Mouse (Mus musculus) neural tube, embryonic 13.5 days (tissue): ENCODE measurements around the gene Ctnna2. TPM values are rescaled to one million over a fixed set of nuclear protein-coding genes. Genes with fewer than 3 reads are reported as not detected.

Experiments used
- ATAC-seq: fragments of 200-750 bp; cut with Nextera tagmentation; 2 replicates; pipeline ENCODE4 v1.8.0; 2017; ENCODE audit warnings: low read depth, mild to moderate bottlenecking, moderate TSS enrichment, moderate library complexity
- H3K27ac ChIP-seq: fragments of 300-500 bp; sonication (generic); replicated peaks from 2 replicates; pipeline ENCODE4 v1.5.1; 2015; ENCODE audit warnings: moderate library complexity, mild to moderate bottlenecking, inconsistent platforms
- H3K27me3 ChIP-seq: fragments of 300-500 bp; sonication (generic); 2 replicates; pipeline ENCODE4 v1.6.1; 2015; ENCODE audit warnings: mild to moderate bottlenecking, inconsistent platforms
- H3K36me3 ChIP-seq: fragments of 300-500 bp; sonication (generic); 2 replicates; pipeline ENCODE4 v1.6.1; 2015; ENCODE audit warnings: mild to moderate bottlenecking, inconsistent platforms
- H3K4me1 ChIP-seq: fragments of 300-500 bp; sonication (generic); replicated peaks from 2 replicates; pipeline ENCODE4 v1.6.1; 2015; ENCODE audit warnings: inconsistent platforms
- H3K4me2 ChIP-seq: fragments of 300-500 bp; sonication (generic); 2 replicates; pipeline ENCODE4 v1.6.1; 2015; ENCODE audit warnings: inconsistent platforms, mild to moderate bottlenecking, moderate library complexity
- H3K4me3 ChIP-seq: fragments of 300-500 bp; sonication (generic); 2 replicates; pipeline ENCODE4 v1.5.1; 2015; ENCODE audit warnings: mild to moderate bottlenecking, inconsistent platforms
- H3K9ac ChIP-seq: fragments of 300-500 bp; sonication (generic); 2 replicates; pipeline ENCODE4 v1.6.1; 2015; ENCODE audit warnings: moderate library complexity, mild to moderate bottlenecking, inconsistent platforms
- H3K9me3 ChIP-seq: fragments of 300-500 bp; sonication (generic); 2 replicates; pipeline ENCODE4 v1.6.1; 2016; ENCODE audit warnings: inconsistent platforms
- WGBS: fragments of 180-500 bp; shearing (Covaris S2); methylation state at CpG from one replicate; pipeline ENCODE4 v1.1.7; 2015; 5-methylcytosine and 5-hydroxymethylcytosine counted together
- polyA plus RNA-seq: library from polyadenylated mRNA; unstranded; fragments of >200 nt; fragmentation: Nextera tagmentation; extraction: Ambion mirVana; gene quantifications from 2 replicates; pipeline ENCODE4 v1.2.1, GENCODE M21; 2015

Gene Ctnna2
- polyA plus RNA-seq, 1 experiment from 2014 or later = 115 TPM

GRCm38 (mm10) chr6:77222849-77223638 lies 756.5 kb downstream of the Ctnna2 start:
- H3K9me3 ChIP-seq = no peaks in the 10 kb centered on the region
- H3K27ac ChIP-seq = no peak overlapping the region
- WGBS = 38% methylated on average over 16 of the region's 16 CpGs
- ATAC-seq = peak; percentile 93
- H3K36me3 ChIP-seq = no peaks in the 10 kb centered on the region
- peaks cover 10% of the 10 kb centered on the region for H3K4me1 ChIP-seq
- no peak overlapping the region for H3K9ac ChIP-seq
- no peak overlapping the region for H3K4me2 ChIP-seq
- H3K27me3 ChIP-seq = no peaks in the 10 kb centered on the region
- H3K4me3 ChIP-seq = no peak overlapping the region

- no peak overlapping the region for H3K4me3 ChIP-seq
- H3K9ac ChIP-seq = no peak overlapping the region
- H3K4me1 ChIP-seq = peaks cover 12% of the 10 kb centered on the region
- no peaks in the 10 kb centered on the region for H3K36me3 ChIP-seq
- no peak overlapping the region for H3K4me2 ChIP-seq
- no peaks in the 10 kb centered on the region for H3K9me3 ChIP-seq
- ATAC-seq = no peak
- H3K27me3 ChIP-seq = no peaks in the 10 kb centered on the region
- WGBS = 51% methylated on average over 4 of the region's 4 CpGs
- H3K27ac ChIP-seq = no peak overlapping the region
Observed at GRCm38 (mm10) chr6:77220776-77221175, 758.7 kb downstream of the Ctnna2 start.

- Histone ChIP-seq H3K36me3 (no peaks in the 10 kb centered on the region), H3K27ac (no peak overlapping the region), H3K9ac (no peak overlapping the region), H3K27me3 (no peaks in the 10 kb centered on the region), H3K4me2 (no peak overlapping the region), H3K4me1 (peaks cover 22% of the 10 kb centered on the region), H3K9me3 (no peaks in the 10 kb centered on the region), H3K4me3 (no peak overlapping the region)
- ATAC-seq = no peak
Observed at GRCm38 (mm10) chr6:77218875-77219274, 760.6 kb downstream of the Ctnna2 start.

GRCm38 (mm10) chr6:77215322-77215721 lies 764.2 kb downstream of the Ctnna2 start:
- Histone ChIP-seq H3K4me3 (no peak overlapping the region), H3K36me3 (no peaks in the 10 kb centered on the region), H3K9me3 (no peaks in the 10 kb centered on the region), H3K27ac (no peak overlapping the region), H3K9ac (no peak overlapping the region), H3K4me1 (peaks cover 26% of the 10 kb centered on the region), H3K27me3 (no peaks in the 10 kb centered on the region), H3K4me2 (no peak overlapping the region)
- 26% methylated on average over 4 of the region's 4 CpGs for WGBS
- ATAC-seq = peak; percentile 55

- Histone ChIP-seq H3K27me3 (no peaks in the 10 kb centered on the region), H3K4me2 (no peak overlapping the region), H3K9ac (0 out of 2 replicates have a peak overlapping the region, but pooled peaks have one; percentile 6), H3K4me1 (peaks cover 26% of the 10 kb centered on the region), H3K9me3 (no peaks in the 10 kb centered on the region), H3K4me3 (no peak overlapping the region), H3K27ac (peak overlapping the region; percentile 30; the same call in 1 of the 2 replicates), H3K36me3 (no peaks in the 10 kb centered on the region)
- 0% methylated on average over 3 of the region's 3 CpGs for WGBS
- ATAC-seq = peak; percentile 86
Observed at GRCm38 (mm10) chr6:77213757-77214409, 765.6 kb downstream of the Ctnna2 start.

DNA sequence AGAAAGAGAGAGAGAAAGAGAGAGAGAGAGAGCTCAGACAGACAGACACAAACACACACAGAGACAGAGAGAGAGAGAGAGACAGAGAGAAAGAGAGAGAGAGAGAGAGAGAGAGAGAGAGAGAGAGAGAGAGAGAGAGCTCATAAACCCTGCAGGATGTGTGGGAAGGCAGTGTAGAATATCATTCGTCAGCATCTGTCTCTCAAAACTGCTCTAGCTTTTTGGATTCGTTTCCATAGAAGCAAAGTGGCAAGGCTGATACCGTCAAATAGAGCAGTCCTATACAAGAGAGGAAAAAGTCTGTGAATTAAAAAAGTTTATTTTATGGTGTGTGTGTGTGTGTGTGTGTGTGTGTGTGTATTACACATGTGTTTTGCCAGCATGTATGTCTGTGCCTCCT lies 769.6 kb downstream of the Ctnna2 start:
- no peak overlapping the region for H3K4me2 ChIP-seq
- peaks cover 18% of the 10 kb centered on the region for H3K4me1 ChIP-seq
- WGBS = 80% methylated on average over 3 of the region's 3 CpGs
- H3K27me3 ChIP-seq = no peaks in the 10 kb centered on the region
- H3K27ac ChIP-seq = no peak overlapping the region
- no peak overlapping the region for H3K4me3 ChIP-seq
- H3K9ac ChIP-seq = no peak overlapping the region
- no peaks in the 10 kb centered on the region for H3K9me3 ChIP-seq
- no peaks in the 10 kb centered on the region for H3K36me3 ChIP-seq
- no peak for ATAC-seq

DNA sequence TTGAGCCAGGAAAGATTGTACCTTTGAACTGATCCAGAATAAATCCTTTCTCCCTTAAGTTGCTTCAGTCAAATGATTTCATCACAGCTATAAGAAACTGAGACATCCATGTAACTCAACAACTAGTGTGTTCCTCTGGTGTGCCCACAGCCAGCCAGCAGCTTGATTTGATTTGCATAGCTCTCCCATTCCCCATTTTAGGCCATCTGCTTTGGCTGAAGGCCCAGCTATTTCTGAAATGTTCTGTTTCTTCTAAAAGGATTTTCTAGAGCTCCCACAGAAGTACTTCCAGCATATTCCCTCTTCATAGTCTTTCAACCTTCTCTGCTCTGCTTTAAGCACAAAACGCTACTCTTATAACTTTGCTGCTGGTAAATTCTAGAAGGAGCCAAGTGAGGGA lies 770.3 kb downstream of the Ctnna2 start:
- peaks cover 17% of the 10 kb centered on the region for H3K4me1 ChIP-seq
- H3K27me3 ChIP-seq = no peaks in the 10 kb centered on the region
- no peaks in the 10 kb centered on the region for H3K36me3 ChIP-seq
- no peak overlapping the region for H3K4me3 ChIP-seq
- 94% methylated on average over 1 of the region's 1 CpGs for WGBS
- no peak overlapping the region for H3K4me2 ChIP-seq
- no peak overlapping the region for H3K27ac ChIP-seq
- ATAC-seq = no peak
- H3K9me3 ChIP-seq = no peaks in the 10 kb centered on the region
- no peak overlapping the region for H3K9ac ChIP-seq

DNA sequence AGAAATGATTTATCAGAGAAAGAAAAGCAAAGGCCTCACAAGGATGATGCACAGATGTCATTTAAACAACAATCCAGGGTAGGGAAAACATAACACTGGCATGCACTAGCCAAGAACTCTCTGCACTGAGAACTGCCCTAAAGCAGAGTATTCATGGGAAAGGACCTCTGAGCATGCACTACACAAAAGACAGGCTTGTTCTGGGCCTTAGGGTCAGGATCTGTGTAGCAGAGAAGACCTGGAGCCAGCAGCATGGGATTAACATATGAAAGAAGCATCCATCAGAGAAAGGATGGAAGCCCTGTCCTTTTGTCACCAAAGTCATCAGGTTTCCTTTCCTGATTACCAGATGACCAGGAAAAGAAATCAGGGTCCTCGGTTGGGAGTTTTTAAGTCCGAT lies 780.1 kb downstream of the Ctnna2 start:
- no peak for ATAC-seq
- Histone ChIP-seq H3K27ac (no peak overlapping the region), H3K36me3 (no peaks in the 10 kb centered on the region), H3K4me1 (peaks cover 18% of the 10 kb centered on the region; the same call in 1 of the 2 replicates), H3K9me3 (no peaks in the 10 kb centered on the region), H3K27me3 (no peaks in the 10 kb centered on the region), H3K9ac (no peak overlapping the region), H3K4me2 (no peak overlapping the region), H3K4me3 (no peak overlapping the region)
- 16% methylated on average over 2 of the region's 2 CpGs for WGBS

DNA sequence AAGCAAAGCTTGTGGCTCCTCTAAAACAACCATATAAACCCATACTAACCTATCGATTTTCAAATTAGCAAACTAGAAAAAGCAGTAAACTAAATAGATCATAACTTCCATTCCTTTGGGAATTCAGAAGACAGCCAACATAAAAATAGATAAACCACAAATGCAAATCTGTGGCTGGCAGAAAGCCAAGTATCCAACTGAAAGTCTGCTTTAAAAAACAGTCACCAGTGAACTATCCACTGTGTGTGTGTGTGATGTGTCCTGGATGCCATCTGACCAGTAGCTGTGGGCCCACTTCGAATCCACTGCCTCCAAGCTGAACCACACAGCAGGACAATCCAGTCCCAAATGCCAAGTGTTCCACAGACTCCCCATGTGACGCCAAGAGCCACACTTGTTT lies 782.8 kb downstream of the Ctnna2 start:
- no peaks in the 10 kb centered on the region for H3K27me3 ChIP-seq
- no peak for ATAC-seq
- no peaks in the 10 kb centered on the region for H3K9me3 ChIP-seq
- 84% methylated on average over 3 of the region's 3 CpGs for WGBS
- no peak overlapping the region for H3K4me2 ChIP-seq
- peaks cover 18% of the 10 kb centered on the region; the same call in 1 of the 2 replicates for H3K4me1 ChIP-seq
- no peaks in the 10 kb centered on the region for H3K36me3 ChIP-seq
- no peak overlapping the region for H3K27ac ChIP-seq
- no peak overlapping the region for H3K9ac ChIP-seq
- no peak overlapping the region for H3K4me3 ChIP-seq

- Histone ChIP-seq H3K4me2 (no peak overlapping the region), H3K4me3 (no peak overlapping the region), H3K9me3 (no peaks in the 10 kb centered on the region), H3K36me3 (no peaks in the 10 kb centered on the region), H3K27me3 (no peaks in the 10 kb centered on the region), H3K27ac (no peak overlapping the region), H3K4me1 (0 out of 2 replicates have a peak, but pooled peaks cover 6% of the 10 kb centered on the region), H3K9ac (no peak overlapping the region)
- ATAC-seq = no peak
- 57% methylated on average over 4 of the region's 4 CpGs for WGBS
Observed at GRCm38 (mm10) chr6:77191635-77192034, 787.9 kb downstream of the Ctnna2 start.

DNA sequence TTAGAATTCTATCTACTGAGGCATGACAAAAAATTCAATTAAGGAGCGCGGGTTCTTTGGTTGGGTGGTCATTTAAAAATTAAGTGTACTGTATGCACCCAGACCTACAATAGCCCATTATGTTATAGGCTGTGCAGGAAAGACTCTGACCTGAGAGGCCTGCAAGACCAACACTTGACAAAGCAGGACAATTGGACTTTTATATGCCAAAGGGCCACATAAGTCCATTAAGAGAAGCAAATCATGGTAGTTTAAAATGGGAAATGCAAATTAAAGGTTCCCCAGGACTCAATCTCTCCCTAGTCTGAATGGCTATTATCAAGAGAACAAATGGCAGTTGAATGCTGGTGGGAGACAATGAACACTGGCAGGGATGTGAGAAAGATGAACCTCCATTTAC lies 790.9 kb downstream of the Ctnna2 start:
- no peak for ATAC-seq
- Histone ChIP-seq H3K9ac (no peak overlapping the region), H3K36me3 (no peaks in the 10 kb centered on the region), H3K27me3 (no peaks in the 10 kb centered on the region), H3K4me2 (no peak overlapping the region), H3K9me3 (no peaks in the 10 kb centered on the region), H3K27ac (no peak overlapping the region), H3K4me1 (0 out of 2 replicates have a peak, but pooled peaks cover 10% of the 10 kb centered on the region), H3K4me3 (no peak overlapping the region)
- 24% methylated on average over 2 of the region's 2 CpGs for WGBS

GRCm38 (mm10) chr6:77185751-77186150 lies 793.7 kb downstream of the Ctnna2 start:
- Histone ChIP-seq H3K27me3 (no peaks in the 10 kb centered on the region), H3K27ac (no peak overlapping the region), H3K9me3 (no peaks in the 10 kb centered on the region), H3K36me3 (no peaks in the 10 kb centered on the region), H3K4me1 (0 out of 2 replicates have a peak, but pooled peaks cover 10% of the 10 kb centered on the region), H3K4me3 (no peak overlapping the region), H3K9ac (no peak overlapping the region), H3K4me2 (no peak overlapping the region)
- 81% methylated on average over 4 of the region's 4 CpGs for WGBS
- no peak for ATAC-seq
